Mouse (Mus musculus): Measurements from ENCODE around the gene Lnpk.

The Lnpk gene

DNA sequence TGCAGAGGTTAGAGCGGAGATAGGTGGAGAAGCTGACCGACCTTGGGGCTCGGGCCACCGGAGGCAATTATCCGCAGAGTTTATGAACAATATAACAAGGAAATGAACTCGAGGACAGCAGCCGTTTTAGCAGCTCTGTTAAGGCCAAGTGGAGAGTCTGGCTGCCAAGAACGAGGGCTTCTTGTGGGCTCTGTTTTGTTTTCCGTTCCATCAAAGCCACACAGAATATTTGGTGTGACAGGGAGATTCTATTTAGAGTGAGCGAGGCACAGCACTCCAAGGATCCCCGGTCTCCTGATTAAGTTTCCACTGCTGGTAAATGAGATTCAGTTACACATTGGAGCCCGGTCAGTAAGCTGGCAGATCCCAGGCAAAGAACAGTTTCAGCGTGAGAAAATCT lies 87.8 kb downstream of the Lnpk start:
- peak; percentile 11 for DNase-seq (ENCODE audit: low read depth, low spot score)

DNA sequence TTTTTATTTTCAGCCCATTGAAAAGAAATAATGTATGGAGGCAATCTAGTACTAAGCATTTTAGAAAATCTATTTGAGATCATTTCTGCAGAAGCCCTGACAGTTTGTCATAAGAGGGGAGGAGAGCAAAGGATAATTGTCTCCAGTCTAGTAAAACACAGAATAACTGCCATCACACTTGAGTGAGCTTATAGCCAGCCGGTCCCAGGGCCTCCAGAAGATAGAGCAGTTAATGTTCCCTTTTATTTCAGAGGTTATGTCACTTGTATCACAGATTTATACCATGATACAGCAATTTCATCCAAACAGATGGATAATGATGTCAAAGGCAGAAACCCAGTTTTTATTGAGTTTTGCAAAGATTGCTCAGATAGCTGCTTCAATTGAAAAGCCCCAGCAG lies 89.0 kb downstream of the Lnpk start:
- DNase-seq (ENCODE audit: low read depth, low spot score) = no peak

DNA sequence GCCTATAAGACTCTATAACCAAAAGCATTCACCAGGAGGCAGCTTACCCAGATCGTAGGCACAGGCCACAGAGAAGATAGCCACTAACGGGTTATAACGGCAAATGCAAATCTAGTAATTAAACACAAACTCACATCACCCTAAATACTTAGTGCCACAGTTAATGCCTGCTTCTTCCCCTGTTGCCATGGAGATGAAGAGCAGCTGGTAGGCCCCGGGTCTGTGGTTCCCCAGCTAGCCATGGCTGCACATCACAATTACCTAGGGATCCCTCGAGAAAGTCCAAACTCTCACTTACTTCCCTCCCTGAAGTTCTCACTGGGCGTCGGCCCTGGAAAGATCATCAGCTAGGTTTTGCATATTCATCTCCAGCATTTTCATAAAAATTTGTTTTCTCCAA lies 90.8 kb downstream of the Lnpk start:
- no peak for DNase-seq (ENCODE audit: low read depth, low spot score)

DNA sequence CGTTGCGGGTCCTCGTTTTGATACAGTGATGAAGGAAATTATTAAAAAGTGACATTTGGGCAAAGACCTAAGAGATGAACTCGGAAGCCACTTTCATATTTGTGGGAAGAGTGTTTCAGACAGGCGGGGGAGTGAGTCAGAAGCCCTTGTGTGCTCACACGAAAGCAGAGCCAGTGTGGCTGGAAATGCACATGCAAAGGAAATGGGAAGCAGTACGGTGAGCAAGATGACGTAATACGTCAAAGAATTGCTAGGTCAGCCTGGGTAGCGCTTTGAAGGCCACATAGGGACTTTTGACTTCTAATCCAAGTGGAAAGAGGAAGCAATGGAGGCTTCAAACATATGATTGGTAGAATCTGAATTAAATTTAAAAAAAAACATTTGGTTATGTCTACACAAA lies 96.6 kb downstream of the Lnpk start:
- DNase-seq (ENCODE audit: low read depth, low spot score) = no peak

DNA sequence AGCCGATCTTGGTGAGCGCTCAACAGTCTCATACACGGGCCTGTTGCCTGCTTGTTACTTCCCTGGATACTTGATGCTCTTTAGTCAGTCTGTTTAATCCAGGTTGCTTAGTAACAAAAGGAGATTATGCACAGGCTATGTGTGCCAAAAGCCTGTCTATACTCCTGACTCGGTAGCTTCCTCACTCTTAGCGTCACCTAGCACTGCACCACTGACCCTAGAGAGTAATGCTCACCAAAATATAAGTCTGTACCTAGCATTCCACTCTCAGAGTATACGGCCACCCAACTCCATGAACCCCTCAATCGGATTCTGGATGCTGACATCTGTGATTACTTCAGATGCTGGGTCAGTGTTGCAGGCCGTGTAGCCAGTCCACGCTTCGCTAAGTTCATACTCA lies 97.1 kb downstream of the Lnpk start:
- DNase-seq (ENCODE audit: low read depth, low spot score) = peak; percentile 57

All from retina, adult 2 months (tissue).